Mouse (Mus musculus) kidney, adult 18-20 months (tissue): ENCODE measurements around the gene Gm9745.
"Not testable (repeated sequence)": the region's sequence is repeated elsewhere in the genome, so short reads cannot be mapped to it uniquely, and the experiment has no call there.

Experiments
- DNase-seq: peaks from one replicate; pipeline ENCODE4 v3.0.0; 2021

Gm9745 gene

DNA sequence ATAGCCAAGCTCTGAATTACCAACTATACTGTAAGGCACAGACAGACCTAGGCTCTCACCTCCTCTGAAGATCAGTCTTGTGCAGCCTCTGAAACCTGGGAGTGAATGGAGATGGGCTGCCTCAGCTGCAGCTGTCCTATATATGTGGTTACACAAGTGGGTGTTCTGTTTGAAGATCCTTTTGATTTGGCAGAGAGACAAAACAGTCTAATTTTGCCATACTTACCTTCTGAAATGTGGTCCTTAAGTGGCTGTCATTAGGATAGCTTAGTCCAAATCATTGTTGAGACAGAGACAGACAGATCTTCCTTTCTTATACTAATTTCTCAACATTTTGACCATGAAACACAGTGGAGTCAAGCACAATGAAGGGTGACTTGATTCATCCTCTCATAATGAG is at the start of gene Gm9745:
Gene Gm9745 (minus strand): TSS at position 101 of the 400 bp plus-strand sequence.
- not testable (repeated sequence) for DNase-seq

DNA sequence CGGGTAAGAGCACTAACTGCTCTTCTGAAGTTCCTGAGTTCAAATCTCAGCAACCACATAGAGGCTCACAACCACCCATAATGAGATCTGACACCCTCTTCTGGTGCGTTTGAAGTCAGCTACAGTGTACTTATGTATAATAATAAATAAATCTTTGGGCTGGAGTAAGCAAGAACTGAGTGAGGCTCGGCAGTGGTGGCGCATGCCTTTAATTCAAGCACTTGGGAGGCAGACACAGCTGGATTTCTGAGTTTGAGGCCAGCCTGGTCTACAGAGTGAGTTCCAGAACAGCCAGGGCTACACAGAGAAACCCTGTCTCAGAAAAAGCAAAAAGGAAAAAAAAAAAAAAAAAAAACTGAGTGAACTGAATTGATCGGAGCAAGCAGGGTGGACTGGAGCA is 49.2 kb upstream of the Gm9745 start:
- DNase-seq = not testable (repeated sequence)

DNA sequence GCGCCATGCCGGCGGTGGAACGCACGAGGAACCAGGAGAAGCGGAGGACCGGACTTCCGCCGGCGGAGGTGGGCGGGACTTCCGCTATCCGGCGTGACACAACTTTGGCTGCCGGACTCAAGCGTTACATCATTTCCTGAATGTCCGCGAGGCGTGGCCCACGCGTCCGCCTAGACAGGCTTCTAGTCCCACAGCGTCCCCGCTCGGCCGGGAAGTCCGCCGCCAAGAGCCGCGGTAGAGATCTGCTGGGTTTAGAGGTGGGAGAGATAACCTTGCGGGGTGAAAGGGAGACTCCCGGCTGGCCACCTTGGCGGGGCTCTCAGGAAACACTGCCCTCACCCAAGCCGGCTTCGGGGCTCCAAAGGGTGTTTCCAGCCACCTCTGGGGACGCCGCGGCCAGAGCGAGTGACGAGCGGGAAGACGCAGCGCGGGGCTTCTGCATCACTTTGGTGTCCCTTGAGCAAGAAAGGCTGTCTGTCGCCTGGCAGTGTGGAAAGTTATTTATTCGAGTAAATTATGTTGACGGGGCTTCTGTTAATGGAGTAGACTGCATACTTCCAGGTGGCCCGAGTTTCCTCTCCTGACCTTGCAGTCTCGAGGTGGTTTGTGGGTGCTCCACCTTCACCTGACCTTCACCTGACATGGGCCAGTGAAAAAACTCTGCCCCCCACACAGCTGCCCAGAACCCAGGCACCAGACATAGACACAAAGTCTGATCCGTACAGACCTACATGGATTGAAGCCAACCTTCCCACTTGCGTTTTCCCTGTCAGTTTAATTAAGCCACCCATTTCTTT is 48.2 kb upstream of the Gm9745 start, which contains the start of gene Gtpbp4:
Gene Gtpbp4 (minus strand): TSS at position 94 of the 797 bp plus-strand sequence.
- DNase-seq = peak; percentile 96

DNA sequence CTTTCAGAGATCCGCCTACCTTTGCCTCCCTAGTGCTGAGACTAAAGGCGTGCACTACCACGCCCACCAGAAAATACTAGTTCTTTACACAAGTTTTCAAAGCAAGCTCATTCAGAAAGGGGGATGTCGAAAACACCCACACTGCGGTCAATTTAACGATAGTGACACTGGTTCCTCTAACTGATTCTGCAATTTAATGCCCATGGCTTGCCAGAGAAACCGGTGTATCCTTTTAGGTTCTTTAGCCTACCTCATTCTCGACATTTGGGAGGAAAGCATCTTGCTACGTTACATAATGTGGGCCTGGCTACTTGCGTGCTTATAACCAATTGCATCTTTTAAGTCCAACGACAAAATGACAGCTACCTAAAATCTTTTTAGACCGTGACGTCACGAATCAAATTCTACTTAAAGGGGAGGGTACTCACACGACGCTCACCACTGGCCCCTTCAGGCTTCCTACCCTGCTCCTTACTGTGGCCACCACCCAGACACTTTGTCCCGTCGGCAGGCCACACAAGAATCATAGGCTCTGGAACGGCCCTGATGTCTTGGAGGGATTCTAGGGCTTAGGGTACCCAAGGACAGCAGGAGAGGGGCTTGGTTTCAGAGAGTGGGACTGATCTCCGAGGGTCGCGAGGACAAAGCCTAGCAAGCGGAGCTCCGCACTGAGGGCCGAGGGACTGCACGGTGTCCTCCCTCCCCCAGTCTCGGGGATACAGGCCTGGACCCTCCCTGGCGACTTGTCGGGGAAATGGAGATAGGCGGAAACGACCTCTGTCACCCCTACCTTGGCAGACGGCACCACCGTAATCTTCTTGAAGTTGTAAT is 47.3 kb upstream of the Gm9745 start:
- DNase-seq = no peak

DNA sequence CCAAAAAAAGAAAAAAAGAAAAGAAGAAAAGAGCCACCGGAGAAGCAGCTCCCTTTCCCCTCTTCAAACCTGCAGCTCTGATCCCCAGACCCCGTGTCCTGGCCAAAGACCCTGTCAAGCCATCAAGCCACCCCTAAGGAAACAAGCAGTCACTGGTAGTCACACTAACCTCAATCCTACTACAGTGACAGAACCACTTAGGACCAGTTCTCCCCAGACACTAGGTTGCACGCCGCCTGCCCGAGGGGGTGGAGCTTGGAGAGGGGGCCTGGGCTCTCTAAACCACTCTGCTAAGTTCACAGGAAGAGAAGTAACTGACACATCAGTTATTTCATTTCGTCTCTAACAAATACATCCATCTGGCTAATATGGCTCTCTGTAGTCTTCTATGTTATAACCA is 44.2 kb upstream of the Gm9745 start:
- no peak for DNase-seq

DNA sequence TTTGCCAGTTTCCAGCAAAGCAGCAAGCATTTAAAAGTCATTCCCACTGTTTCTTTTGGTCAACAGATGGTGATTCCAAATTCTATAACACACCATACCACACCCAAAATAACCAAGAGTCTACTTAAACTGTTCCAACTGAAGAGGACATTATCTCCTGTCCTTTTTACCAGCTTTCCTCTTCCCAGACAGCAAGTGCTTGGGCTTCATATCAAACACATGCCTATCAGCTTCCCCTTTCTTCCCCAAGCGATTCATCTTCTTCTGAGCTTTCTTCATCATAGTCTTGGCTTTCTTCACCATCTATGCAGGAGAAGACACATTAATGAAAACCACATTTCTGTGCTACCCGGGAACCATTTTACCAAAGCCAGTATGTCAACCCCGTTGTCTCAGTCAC is 24.9 kb upstream of the Gm9745 start:
- no peak for DNase-seq

DNA sequence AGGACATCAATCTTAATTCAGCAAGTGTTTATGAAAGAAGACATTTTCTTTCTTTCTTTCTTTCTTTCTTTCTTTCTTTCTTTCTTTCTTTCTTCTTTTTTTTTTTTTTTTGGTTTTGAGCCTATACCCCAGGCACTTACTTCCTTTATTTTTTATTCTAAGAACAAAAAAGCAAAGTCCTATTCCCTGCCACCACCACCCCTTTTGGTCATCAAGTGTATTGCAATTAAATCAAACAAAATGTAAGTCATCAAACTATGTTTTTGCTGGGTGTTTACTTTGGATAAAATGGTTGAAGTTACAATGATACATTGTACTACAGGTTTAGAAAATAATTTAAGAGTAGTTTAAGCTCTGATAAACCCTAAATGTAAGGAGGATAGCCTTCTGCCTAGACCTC is 24.3 kb upstream of the Gm9745 start:
- no peak for DNase-seq

DNA sequence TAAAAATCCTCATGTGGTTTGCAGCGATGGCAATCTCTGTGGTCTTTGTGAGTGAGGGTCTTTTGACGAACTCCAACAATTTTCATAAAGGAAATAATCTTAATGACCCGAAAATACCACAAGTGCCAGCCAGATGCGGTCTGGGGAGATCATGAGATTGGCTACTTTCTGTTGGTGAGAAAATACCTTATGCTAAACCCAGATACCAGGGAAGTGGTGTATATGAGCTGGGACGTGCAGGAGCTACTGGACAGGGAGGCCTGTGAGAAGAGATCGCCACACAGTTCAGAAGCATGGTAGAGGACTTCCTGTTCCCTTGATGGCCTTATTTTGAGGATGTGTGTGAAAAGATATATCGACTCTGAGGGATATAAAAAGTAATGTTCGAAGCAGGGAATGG is 19.7 kb upstream of the Gm9745 start:
- no peak for DNase-seq

DNA sequence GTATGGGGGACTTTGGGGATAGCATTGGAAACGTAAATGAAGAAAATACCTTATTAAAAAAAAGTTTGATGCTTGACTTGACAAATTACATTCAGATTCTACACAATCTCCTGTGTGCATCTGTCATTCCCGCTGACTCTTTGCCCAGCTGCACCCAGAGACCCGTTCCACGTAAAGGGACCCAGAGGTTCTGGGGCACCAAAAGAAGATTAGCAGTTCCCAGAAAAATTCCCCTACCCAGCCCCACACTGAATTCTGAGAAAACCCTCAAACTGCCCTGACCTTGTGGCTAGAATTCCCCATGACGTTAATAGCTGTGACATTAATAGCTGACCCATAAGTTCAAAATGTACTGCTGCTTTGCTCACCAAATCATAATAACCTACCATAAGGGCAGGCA is 17.2 kb upstream of the Gm9745 start:
- DNase-seq = no peak

DNA sequence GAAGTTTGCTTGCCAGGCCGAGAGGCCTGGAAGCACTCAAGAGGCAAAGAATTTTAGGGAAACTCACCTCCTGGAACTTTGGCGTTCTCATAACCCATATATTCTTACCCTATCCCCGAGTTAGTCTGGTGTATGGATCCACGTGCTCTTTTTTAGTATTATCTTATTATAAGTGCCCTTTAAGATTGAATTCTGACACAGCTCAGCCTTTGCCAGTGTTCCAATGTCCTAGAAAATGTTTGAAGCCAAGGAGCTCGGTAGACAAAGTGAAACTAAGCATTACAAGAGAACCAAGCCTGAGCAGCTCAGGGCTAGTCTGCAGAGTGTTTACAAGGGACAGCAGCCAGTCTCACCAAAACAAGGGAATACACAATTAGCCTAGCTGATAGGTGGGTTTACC is 14.2 kb upstream of the Gm9745 start:
- DNase-seq = not testable (repeated sequence)

DNA sequence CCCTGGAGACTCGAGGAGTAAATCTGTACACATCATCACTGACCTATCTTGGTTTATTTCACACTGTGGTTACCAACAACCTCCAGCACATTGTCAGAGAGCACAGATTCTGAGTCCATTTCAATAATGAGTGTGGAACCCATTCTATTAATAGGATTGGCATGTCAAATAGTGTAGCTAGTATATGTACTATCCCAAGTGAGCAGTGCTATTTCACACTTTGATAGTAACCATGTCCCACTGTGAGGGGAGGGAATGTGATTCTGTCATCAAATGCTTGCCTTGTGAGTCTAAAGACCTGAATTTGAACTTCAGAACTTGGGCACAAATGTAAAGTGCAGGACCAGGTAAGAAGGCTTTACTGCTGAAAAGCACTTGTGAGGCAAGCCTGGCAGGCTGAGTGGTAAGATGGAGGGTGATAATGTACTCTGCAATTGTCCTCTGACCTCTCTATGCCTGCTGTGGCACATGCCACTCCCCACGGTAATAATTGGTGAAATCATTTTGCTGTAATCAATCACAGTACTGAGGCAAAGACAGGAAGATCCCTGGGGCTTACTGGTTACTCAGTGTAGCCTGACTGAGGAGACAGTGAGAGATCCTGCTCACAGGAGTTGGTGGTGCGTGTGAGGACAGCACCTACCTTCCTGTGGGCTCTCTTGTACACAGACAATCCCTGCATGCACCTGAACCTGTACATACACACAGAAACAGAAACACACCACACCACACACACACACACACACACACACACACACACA is 13.3 kb upstream of the Gm9745 start:
- DNase-seq = not testable (repeated sequence)

DNA sequence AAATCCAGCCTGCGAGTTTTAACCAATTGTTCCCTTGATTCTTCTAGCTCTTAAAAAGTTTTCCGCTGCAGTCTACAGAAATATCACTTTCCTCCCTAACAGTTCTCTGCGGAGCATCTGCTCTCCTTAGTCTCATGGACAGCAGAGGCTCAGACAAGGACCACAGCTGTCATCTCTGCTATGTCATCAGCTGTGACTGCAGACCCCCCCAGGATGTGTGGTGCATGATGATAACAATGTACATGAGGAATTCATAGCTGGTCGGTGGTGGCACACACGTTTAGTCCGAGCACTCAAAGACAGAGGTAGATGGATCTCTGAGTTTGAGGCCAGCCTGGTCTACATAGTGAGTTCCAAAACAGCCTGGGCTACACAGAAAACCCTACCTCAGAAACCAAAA is 11.5 kb upstream of the Gm9745 start:
- not testable (repeated sequence) for DNase-seq

DNA sequence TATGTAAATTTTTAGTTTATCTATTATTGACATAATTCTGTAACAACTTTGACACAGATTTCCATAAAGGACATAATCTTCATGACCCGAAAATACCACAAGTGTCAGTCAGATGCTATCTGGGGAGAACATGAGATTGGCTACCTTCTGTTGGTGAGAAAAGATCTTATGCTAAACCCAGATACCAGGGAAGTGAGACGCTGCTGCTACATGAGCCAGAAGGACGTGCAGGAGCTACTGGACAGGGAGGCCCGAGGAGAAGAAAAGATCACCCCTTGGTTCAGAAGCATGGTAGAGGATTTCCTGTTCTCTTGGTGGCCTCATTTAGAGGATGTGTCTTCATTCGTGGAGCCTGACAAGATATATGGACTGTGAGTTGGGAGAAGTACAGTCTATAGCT is 11.0 kb upstream of the Gm9745 start:
- DNase-seq = not testable (repeated sequence)

DNA sequence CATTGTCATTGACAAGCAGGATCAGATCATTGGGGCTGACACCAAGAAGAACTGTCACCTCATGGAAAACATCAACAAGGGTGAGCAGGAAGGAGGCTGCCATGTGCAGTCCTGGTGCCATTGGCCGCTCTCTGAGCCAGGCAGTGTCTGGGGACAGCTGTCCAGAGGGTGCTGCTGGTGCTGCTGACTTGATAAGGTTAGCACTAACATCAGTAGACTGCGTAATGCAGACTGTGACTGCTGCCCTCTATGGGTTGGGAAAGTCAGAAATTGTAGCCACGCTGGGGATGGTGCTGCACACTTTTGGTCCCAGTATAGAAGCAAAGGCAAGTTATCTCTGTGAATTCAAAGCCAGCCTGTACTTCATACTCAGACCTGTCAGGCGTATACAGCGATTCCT is 8.8 kb upstream of the Gm9745 start:
- not testable (repeated sequence) for DNase-seq

DNA sequence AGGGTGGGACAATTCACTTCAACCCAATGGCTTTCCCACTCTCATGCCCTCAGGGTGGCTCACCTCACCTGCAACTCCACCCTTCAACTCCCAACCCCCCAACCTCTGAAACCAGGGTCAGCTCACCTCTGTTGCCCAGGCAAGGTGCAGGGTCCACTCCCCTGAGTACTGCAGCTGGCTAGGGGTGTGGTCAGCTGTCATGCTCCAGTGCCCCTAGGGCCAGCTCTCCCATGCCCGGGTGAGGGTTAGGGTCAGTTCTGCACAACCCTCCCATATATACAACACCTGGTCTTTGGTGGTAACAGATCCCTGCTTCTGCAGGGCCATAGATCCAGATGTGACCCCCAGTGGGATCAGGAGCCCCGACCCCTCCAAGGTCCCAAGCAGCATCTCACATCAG is 7.1 kb upstream of the Gm9745 start:
- DNase-seq = not testable (repeated sequence)

DNA sequence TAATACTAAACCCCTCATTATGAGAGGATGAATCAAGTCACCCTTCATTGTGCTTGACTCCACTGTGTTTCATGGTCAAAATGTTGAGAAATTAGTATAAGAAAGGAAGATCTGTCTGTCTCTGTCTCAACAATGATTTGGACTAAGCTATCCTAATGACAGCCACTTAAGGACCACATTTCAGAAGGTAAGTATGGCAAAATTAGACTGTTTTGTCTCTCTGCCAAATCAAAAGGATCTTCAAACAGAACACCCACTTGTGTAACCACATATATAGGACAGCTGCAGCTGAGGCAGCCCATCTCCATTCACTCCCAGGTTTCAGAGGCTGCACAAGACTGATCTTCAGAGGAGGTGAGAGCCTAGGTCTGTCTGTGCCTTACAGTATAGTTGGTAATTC is 4.5 kb upstream of the Gm9745 start, which contains the start of gene Idi2:
Gene Idi2 (plus strand): TSS at position 301 of the 400 bp plus-strand sequence.
- DNase-seq = not testable (repeated sequence)

DNA sequence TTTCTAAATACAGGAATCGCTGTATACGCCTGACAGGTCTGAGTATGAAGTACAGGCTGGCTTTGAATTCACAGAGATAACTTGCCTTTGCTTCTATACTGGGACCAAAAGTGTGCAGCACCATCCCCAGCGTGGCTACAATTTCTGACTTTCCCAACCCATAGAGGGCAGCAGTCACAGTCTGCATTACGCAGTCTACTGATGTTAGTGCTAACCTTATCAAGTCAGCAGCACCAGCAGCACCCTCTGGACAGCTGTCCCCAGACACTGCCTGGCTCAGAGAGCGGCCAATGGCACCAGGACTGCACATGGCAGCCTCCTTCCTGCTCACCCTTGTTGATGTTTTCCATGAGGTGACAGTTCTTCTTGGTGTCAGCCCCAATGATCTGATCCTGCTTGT is 4.2 kb downstream of the Gm9745 start:
- DNase-seq = not testable (repeated sequence)

DNA sequence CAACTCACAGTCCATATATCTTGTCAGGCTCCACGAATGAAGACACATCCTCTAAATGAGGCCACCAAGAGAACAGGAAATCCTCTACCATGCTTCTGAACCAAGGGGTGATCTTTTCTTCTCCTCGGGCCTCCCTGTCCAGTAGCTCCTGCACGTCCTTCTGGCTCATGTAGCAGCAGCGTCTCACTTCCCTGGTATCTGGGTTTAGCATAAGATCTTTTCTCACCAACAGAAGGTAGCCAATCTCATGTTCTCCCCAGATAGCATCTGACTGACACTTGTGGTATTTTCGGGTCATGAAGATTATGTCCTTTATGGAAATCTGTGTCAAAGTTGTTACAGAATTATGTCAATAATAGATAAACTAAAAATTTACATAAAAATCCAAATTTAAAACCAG is 6.3 kb downstream of the Gm9745 start:
- not testable (repeated sequence) for DNase-seq

DNA sequence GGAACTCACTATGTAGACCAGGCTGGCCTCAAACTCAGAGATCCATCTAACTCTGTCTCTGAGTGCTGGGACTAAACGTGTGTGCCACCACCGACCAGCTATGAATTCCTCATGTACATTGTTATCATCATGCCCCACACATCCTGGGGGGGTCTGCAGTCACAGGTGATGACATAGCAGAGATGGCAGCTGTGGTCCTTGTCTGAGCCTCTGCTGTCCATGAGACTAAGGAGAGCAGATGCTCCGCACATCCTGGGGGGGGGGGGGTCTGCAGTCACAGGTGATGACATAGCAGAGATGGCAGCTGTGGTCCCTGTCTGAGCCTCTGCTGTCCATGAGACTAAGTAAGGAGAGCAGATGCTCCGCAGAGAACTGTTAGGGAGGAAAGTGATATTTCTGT is 6.9 kb downstream of the Gm9745 start:
- DNase-seq = not testable (repeated sequence)

DNA sequence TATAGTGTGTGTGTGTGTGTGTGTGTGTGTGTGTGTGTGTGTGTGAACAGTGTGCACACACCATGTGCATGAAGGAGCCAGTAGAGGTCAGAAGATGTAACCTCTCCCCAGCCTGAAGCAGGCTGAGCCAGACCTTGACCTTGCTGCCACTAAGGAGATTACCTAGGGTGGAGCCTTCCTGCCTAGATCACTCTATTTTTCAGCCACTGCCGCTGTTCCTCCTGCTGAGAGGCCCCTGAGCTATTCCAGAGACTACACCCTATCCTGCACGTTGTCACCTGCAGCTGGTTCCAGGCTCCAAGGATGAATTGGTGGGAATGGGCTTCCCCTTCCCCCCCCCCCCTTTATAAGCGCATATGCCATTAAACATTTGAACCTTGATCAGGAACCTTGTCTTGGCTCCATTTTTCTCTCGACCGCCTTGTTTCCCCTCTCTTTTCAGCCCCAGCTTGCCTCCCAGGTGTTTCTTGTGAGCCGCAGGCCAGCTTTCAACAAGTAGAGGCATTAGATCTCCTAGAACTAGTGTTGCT is 10.4 kb downstream of the Gm9745 start:
- DNase-seq = not testable (repeated sequence)

DNA sequence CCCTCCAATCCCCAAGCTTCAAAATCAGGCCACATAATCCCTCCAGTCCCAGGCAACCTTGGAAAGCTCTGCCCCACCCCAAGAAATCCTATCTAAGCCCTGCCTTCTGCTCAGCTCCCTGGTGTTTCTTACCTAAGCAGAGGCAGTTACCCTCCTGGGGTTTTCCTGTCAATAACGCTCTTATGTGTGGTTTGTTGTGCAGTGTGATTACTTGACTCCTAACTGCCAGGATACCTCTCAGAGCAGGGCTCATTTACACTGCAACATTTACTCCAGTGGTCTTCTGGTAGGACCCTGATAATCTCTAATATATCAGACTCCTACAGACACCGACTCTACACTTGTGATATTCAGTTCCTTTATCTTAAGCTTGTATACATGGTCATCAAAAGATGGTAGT is 14.5 kb downstream of the Gm9745 start:
- no peak for DNase-seq

DNA sequence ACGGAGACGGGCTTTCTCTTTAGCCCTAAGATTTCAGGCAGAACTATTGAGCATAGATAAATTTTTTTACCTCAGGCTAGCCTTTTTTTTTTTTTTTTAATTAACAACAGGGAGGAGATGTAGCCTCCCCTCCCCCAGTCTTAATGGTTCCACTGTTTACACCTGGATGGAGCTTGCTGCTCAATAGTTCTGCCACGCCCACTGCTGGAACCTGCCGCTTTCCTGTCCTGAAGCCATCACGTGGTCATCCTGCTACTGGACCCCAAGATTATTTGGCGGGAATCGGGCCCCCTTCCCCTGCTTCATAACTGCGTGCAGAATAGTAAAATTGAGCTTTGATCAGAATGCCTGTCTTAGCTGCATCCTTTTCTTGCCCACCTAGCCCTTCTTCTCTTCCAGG is 34.1 kb downstream of the Gm9745 start:
- DNase-seq = not testable (repeated sequence)

DNA sequence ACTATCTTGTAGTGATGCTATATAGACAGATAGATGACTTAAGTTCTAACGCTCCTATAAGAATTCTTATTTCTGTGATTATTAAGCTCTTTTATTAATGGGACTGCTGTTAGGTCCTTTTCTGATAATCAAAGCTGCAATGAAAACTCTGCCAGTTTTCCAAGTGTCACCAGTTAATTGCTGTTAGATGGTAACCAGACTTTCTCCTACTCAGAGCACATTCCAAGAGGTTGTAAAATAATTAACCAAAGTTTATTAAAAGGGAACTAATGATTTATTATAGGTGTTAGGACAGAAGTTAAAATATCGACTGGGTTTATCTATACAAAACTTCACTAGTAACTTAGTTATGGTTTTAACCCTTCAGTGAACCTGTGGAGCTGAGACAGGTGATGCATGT is 42.0 kb downstream of the Gm9745 start:
- DNase-seq = not testable (repeated sequence)
